Mouse (Mus musculus) lung, adult 2 months (tissue): ENCODE measurements around the gene Ntm.

Experiments used
- CTCF ChIP-seq: fragments of 200-500 bp; IDR thresholded peaks from 2 replicates; pipeline ENCODE4 v1.5.1; 2011; ENCODE audit warnings: mild to moderate bottlenecking, low read length, control low read depth; ENCODE audit not compliant: insufficient read depth
- POLR2A ChIP-seq: fragments of 200-500 bp; IDR thresholded peaks from 2 replicates; pipeline ENCODE4 v1.6.1; 2011; ENCODE audit warnings: low read depth, mild to moderate bottlenecking, control low read depth, low read length, borderline replicate concordance; ENCODE audit errors: extremely low read depth

- TF ChIP-seq CTCF (no peak), POLR2A (no peak)
These were observed 739.9 kb downstream of the Ntm start for GRCm38 (mm10) chr9:29222915-29223545.
